Mouse (Mus musculus) lung, adult 2 months (tissue): ENCODE measurements at regions not wholly inside any gene's neighbourhood (a gene's known extent, or its start where the extent isn't known, plus 50 kb on each side); places are given as distances from the start of the nearest gene placed in this dataset.

Experiments used
- DNase-seq: peaks from one replicate; pipeline ENCODE4 v3.0.0; 2022
- H3K4me1 ChIP-seq: fragments of 200-500 bp; 2 replicates; pipeline ENCODE4 v1.6.1; 2011; ENCODE audit warnings: low read length; ENCODE audit not compliant: control insufficient read depth, insufficient read depth
- H3K4me3 ChIP-seq: fragments of 200-500 bp; replicated peaks from 2 replicates; pipeline ENCODE3; 2011; ENCODE audit warnings: low read depth, mild to moderate bottlenecking, control low read depth, low read length; ENCODE audit errors: extremely low read depth
- CTCF ChIP-seq: fragments of 200-500 bp; IDR thresholded peaks from 2 replicates; pipeline ENCODE4 v1.5.1; 2011; ENCODE audit warnings: mild to moderate bottlenecking, low read length, control low read depth; ENCODE audit not compliant: insufficient read depth
- POLR2A ChIP-seq: fragments of 200-500 bp; IDR thresholded peaks from 2 replicates; pipeline ENCODE4 v1.6.1; 2011; ENCODE audit warnings: low read depth, mild to moderate bottlenecking, control low read depth, low read length, borderline replicate concordance; ENCODE audit errors: extremely low read depth
- WGBS: fragments of 180-500 bp; shearing (Covaris S2); methylation state at CpG from one replicate; pipeline ENCODE4 v1.1.7; 2018; 5-methylcytosine and 5-hydroxymethylcytosine counted together

GRCm38 (mm10) chr17:26356906-26357305 is 57.7 kb upstream of the Neurl1b start:
- WGBS: 74% methylated on average over 5 of the region's 5 CpGs
- TF ChIP-seq POLR2A (no peak), CTCF (no peak)

GRCm38 (mm10) chr17:26357784-26358183 is 56.8 kb upstream of the Neurl1b start:
- TF ChIP-seq POLR2A (no peak), CTCF (no peak)
- no peaks in the 10 kb centered on the region; the same call in 1 of the 2 replicates for H3K4me1 ChIP-seq
- no peak overlapping the region for H3K4me3 ChIP-seq
- 45% methylated on average over 4 of the region's 4 CpGs for WGBS
- peak; percentile 36 for DNase-seq

More at GRCm38 (mm10) chr17:26356906-26357305, 57.7 kb upstream of the Neurl1b start:
- H3K4me1 ChIP-seq: no peaks in the 10 kb centered on the region
- no peak for DNase-seq
- no peak overlapping the region for H3K4me3 ChIP-seq

- TF ChIP-seq CTCF (no peak), POLR2A (no peak)
- no peak overlapping the region for H3K4me3 ChIP-seq
- no peak for DNase-seq
- no peaks in the 10 kb centered on the region; the same call in 1 of the 2 replicates for H3K4me1 ChIP-seq
- 64% methylated on average over 6 of the region's 6 CpGs for WGBS
Observed at GRCm38 (mm10) chr17:26360711-26361110, 53.9 kb upstream of the Neurl1b start.

GRCm38 (mm10) chr17:26361420-26361819 is 53.2 kb upstream of the Neurl1b start:
- no peak for TF ChIP-seq CTCF
- no peak for TF ChIP-seq POLR2A
- Histone ChIP-seq H3K4me1 (no peaks in the 10 kb centered on the region; the same call in 1 of the 2 replicates), H3K4me3 (no peak overlapping the region)
- DNase-seq: no peak
- WGBS: 64% methylated on average over 7 of the region's 7 CpGs

- TF ChIP-seq CTCF: no peak
- TF ChIP-seq POLR2A: no peak
- no peaks in the 10 kb centered on the region; the same call in 1 of the 2 replicates for H3K4me1 ChIP-seq
- WGBS: 35% methylated on average over 3 of the region's 3 CpGs
- H3K4me3 ChIP-seq: no peak overlapping the region
- no peak for DNase-seq
Observed at GRCm38 (mm10) chr17:26361992-26362391, 52.6 kb upstream of the Neurl1b start.

- TF ChIP-seq CTCF: no peak
- no peak for TF ChIP-seq POLR2A
- Histone ChIP-seq H3K4me3 (no peak overlapping the region), H3K4me1 (no peaks in the 10 kb centered on the region; the same call in 1 of the 2 replicates)
- no peak for DNase-seq
- 50% methylated on average over 12 of the region's 12 CpGs for WGBS
Observed at GRCm38 (mm10) chr17:26362586-26363361, 51.9 kb upstream of the Neurl1b start.

- WGBS: 75% methylated on average over 5 of the region's 5 CpGs
- peaks cover 8% of the 10 kb centered on the region for H3K4me1 ChIP-seq
- H3K4me3 ChIP-seq: no peak overlapping the region
- DNase-seq: no peak
- TF ChIP-seq POLR2A (no peak), CTCF (no peak)
Observed at GRCm38 (mm10) chr17:26363853-26364532, 50.6 kb upstream of the Neurl1b start.
